Mouse (Mus musculus): Measurements from ENCODE around the gene Tmem159.
A peak's percentile ranks its signal among the peaks of the same experiment; 100 is the strongest.

The Tmem159 gene

DNA sequence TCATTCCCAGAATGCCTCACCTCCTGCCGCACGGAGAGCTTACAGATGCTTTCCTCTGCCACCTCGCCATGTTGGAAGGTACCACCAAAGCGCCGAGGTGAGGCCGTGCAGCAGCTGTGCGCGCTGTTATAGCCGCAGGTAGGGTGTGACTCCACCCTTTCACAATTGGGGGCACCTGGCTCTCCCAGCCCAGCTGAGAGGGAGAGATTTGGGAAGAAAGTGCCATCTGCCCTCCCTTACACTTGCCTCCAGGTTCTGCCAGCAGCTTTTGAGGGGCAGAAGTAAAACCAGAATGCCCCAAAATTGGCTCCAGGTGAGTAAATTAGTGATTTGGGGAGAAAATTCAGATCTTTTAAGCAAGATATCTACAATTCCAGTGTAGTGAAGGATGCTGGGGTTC lies 43.0 kb downstream of the Tmem159 start, which contains the start of gene Zp2:
TSS of gene Zp2 (minus strand) at position 101 of the 400 bp plus-strand sequence.
- DNase-seq = no peak

DNA sequence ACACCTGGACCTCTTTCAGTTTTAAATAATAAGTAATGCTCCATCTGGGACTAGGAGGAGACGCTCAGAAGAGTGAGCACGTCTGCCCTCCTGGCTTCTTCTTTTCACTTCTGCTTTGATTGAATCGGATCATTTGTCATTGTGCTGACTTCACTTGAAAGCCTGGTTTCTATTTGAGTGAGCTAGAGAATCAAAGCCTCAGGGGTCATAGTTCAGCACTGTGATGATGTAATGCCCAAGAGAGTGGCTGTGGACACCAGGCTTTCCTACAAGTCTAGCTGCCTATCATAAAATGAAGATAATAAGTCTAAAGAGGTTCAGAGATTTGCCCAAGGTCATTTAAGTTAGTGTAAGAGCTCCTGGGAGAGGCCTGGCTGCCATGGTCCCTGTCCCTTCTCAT lies 48.1 kb downstream of the Tmem159 start:
- DNase-seq = no peak

DNA sequence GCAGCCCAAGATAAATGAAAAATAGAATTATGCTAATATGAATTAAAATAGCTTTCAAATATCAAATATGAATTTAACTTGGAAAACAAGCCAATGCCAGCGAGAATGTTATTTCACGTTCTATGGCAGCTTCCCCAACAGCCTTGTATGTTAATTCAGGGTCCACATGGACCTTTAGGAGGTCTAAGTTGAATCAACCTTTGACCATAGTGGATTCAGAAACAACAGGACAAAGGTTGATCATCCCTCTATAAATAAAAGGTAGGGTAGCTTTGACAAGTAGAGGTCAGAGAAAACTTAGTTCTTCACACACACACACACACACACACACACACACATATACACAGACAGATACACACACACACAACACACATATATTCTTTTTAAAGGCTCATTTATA lies 48.7 kb downstream of the Tmem159 start:
- no peak for DNase-seq

DNA sequence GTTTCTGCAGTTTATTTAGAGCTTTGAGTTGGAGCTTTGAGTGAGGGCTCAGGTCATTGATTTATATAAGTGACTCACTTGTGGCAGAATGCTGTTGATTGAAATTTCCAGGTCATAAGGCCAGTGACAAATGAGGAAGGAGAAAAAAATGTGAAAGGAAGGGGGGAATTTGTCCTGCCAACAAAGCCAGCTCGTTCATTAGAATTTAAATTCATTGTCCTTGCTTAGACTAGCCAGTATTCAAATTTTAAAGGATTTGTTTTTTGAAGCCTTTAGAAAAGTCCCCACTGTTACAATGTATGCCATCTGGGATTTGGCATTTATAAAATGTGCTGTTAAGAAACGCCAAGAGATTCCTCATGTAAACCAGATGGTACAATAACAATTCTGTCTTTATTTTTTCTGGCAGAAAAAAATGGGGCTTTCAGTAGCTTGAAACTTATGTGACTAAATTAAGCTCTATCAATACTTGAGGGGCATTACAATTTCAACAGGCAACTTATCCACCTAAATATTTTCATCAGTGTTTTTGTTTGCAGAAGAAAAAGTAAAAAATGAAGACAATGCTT lies 54.8 kb downstream of the Tmem159 start:
- no peak for DNase-seq

DNA sequence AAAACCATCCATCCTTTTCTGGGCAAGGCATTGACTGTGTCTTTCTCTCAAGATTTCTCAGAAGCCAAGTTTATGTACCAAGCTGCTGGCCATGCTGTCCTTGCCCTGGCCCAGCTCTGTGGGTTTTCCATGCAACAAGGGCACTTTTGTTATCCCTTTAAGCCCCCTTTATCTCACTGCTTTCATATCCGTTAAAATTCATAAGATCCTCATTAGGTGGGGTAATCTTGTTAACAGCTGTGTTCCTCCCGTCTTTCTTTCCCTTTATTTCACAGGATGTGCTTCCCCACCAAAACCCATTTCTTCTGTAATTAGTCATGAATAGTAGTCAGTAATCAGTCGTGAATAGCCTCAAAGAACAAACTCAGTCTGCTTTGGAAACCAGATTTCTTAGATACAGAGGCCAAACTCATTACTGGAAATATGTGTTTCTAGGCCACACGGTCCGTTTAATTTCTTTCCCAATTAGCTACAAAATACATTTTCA lies 55.5 kb downstream of the Tmem159 start:
- DNase-seq = no peak

DNA sequence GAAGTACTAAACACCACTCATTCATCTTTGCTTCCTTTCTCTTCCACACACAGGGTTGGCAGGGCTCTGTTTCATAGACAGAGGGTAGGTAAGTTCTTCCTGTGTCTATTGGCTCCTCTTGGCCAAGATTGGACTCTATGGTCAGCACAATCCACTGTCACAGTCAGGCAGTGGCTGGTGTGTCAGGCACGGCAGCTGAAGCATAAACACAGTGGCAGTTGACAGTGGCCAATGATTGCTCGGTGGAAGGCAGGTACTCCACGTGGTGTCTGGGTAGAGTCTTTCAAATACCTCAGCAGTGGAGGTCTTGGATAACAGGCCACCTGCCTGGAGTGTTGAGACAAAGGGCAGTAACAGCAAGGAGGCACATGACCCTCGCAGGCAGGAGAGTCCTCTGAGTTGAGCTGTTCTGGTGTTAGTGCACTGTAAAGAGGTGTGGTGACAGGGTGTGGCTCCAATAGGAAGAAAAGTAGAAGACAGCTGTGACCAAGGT lies 56.0 kb downstream of the Tmem159 start:
- peak in 1 of 2 experiments; percentile 7 for DNase-seq

DNA sequence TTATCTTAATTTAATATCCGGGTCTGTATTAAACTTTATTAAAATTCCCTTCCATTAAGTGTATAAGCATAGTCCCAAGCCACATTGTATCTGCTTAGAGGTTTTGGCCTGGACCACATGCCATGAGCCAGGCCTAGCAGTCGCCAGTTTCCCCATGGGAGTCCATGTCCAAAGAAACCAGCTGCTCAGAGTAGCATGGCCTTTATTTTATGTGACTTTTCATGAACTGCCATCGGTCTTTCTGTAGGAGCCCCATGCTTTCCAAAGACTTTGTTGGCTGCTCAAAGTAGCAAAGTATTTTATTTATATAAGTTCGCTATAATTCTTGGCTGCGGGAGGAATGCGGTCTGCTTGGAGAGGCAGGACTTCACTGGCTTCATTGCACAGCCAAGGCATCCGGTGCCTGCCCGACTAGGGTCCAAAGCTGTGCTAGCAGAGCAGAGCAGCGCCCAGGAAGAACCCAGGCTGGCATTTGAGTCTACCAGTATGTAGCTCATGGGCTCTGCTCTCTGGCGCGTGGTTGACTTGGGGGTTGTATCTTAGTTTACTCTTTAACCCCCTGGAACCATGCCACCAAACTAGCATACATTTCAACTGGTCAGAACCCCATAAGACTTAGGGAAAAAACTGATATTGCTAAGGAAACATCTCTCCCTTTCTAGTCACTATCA lies 61.6 kb downstream of the Tmem159 start:
- DNase-seq = peak; percentile 34 to 50

All from kidney, postnatal 4 days (tissue).